Mouse (Mus musculus): ENCODE data around the gene Tpst2. TPM values are rescaled to one million over a fixed set of nuclear protein-coding genes. Genes with fewer than 3 reads are reported as not detected.

Tpst2 gene
- total RNA-seq, 2 experiments from 2014 or later: 198 to 275 TPM

DNA sequence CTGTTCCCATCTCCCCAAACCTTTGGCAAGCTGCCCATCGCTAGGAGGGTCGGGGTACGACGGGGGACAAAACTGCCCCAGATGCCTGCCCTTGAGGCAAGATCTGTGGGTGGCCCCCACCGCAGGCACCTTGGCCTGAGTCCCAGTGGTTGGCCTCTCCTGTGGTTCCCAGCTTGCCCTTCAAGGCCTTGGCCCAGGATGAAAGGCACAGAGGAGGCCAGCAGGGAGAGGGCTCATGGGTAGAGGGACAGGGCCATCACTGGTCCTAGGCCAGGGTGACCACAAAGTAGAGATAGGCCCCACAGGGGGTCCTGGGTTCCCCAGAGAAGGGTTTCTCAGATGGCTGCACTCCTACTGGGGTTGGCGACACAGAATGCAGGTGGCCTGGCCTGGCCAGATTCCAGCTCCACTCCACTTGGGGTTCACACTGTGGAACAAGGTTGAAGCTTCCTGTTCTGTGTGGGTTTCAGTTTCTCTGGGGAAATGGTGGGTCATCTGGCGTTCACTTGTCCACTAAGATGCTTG is 22.1 kb upstream of the Tpst2 start:
- DNase-seq: peak; percentile 95 to 96

DNA sequence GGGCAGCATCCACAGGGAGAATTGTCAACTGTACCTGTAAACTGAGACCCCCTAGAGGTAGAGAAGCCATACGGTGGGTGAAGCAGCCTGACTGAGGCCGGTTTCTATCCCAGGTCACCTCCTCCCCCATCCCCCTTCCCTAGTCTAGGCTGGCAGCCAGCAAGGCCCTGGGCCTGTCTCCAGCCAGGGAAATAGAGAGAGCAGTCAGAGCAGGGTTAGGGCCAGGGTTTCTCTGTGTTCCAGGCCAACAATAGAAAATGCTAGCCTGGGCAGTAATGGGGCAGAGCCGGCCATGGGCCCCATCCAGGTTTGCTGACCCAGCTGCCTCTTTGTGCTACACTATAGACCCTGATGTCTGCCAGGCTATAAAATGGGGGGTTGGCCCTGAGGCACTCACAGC is 21.1 kb upstream of the Tpst2 start, which contains the start of gene Crybb1:
Gene Crybb1 (plus strand): TSS at position 390 of the 400 bp plus-strand sequence.
- peak; percentile 89 for DNase-seq

GRCm38 (mm10) chr5:112256457-112256856 is 20.0 kb upstream of the Tpst2 start:
- DNase-seq: no peak

DNA sequence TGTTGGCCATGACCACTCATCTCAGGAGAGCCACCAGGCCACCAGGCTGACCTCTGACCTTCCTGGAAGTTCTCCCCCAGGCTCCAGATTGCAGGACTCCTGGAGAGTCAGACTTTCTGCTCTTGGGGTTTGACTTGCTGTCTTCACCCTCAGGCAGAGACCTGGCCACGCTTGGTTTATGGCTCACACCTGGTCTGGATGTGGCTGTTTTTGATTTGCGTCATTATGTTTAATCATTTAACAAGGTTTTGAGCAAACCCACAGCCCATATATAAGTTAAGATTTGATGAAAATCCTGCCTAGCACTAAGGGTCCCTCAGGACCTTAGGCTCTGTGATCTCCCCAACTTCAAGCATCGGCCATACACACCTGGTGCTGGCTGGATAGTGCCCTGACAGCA is 18.6 kb upstream of the Tpst2 start:
- DNase-seq: no peak

- DNase-seq: no peak
Measured at GRCm38 (mm10) chr5:112259862-112260650, 16.4 kb upstream of the Tpst2 start.

GRCm38 (mm10) chr5:112260818-112261217 is 15.7 kb upstream of the Tpst2 start:
- DNase-seq: no peak

GRCm38 (mm10) chr5:112264099-112264498 is 12.4 kb upstream of the Tpst2 start:
- no peak for DNase-seq

DNA sequence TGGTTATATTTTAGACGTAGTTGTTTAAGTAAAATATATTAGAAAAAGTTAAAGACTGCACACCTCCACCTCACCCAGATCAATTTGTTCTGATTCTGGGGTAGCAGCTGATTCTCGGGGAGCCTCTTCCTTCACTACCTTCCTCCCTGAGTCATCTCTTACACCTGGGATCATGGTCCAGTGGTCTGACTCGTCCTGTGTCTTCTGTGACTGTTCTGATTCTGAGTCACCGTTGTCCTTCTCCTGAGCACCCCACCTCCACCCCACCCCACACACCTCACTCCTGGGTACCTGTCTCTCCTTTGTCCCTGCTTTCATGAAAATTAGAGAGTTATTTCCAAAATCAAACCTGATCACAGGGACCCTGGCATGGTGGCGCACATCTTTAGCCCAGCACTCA is 11.4 kb upstream of the Tpst2 start:
- DNase-seq: no peak

GRCm38 (mm10) chr5:112265515-112265914 is 11.0 kb upstream of the Tpst2 start:
- DNase-seq: no peak

- DNase-seq: no peak
Measured at GRCm38 (mm10) chr5:112266011-112266777, 10.3 kb upstream of the Tpst2 start.

GRCm38 (mm10) chr5:112270764-112271541 is 5.5 kb upstream of the Tpst2 start:
- DNase-seq: no peak

DNA sequence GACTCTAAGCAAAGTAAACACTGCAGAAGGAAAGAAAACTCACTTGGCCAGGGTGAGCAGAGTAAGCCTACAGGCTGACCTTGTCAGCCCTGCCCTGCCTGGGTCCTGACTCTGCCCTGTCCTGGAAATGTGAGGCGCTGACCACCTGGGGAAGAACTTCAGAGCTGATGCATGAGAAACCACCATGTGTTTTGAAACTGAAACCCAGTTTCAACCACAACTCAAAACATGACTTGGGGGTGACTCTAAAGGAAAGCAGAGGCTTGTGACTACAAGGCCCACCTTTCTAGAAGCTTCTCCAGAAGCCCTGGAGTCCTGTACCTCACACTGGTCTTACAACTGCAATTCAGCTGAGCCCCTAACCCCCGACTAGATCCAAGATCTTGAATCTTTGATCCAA is 3.6 kb upstream of the Tpst2 start:
- no peak for DNase-seq

GRCm38 (mm10) chr5:112273746-112274463 is 2.6 kb upstream of the Tpst2 start:
- DNase-seq: no peak

DNA sequence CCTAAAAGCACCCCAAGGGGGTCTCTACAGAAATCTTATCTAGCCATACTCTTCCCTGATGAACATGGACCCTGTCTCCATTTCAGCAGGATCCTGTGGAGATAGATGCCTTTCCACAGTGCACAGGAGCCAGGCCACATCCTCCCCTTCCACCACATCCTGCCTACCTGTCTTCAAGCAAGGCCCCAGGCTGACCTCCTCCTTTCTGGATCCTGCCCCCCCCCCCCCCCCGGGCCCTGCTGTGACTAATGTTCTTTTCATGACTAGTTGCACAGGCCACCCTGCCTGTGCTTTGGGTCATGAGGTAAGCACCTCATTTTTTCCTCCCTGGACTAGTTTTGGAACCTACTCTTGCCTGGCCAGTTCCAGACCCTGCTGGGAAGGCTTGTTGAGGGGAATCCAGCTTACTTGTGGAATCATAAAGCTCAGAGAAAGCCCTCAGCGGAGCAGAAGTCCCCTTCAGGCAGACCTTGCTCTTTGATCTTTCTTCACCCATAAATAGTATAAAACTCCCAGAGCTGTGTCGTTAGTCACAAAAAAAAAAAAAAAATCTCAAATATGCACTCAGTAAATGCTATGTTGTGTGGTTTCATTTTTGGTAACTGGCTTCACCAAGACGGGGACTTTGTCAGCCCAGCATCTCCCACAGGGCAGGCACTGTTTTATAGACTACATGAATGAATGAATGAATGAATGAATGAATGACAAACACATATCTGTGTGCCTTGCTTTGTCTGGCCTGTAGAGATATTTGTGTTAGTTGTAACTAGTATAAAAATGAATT is 1.3 kb upstream of the Tpst2 start:
- DNase-seq: no peak

- peak in 1 of 2 experiments; percentile 59 for DNase-seq
Measured at GRCm38 (mm10) chr5:112276907-112277348, 437 bp downstream of the Tpst2 start.

DNA sequence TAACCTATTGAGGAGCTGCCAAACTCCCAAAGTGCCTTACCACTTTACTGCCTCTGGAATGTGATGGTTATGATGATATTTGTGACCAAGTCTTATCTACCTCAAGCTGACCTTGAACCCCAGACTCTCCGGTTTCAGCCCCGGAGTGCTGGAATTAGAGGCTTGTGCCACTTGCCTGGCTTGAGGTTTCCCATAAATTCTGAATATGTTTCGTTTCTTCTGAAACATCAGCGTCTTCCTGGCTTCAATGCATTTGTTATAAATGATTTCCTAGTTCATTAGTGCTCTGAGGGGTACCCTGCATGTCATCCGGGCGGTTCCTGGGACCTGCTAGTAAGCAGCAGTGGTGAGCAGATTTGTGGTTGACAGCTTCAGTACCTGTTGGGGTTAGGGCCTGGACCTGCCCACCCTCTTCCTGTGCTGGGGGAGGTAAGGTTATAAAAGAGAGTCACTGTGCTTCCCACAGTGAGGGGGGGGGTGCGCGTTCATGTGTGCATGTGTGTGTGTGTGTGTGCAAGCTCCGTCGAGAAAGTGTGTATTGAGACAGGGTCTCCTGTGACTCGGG is 1.5 kb downstream of the Tpst2 start:
- peak in 1 of 2 experiments; percentile 45 for DNase-seq

DNA sequence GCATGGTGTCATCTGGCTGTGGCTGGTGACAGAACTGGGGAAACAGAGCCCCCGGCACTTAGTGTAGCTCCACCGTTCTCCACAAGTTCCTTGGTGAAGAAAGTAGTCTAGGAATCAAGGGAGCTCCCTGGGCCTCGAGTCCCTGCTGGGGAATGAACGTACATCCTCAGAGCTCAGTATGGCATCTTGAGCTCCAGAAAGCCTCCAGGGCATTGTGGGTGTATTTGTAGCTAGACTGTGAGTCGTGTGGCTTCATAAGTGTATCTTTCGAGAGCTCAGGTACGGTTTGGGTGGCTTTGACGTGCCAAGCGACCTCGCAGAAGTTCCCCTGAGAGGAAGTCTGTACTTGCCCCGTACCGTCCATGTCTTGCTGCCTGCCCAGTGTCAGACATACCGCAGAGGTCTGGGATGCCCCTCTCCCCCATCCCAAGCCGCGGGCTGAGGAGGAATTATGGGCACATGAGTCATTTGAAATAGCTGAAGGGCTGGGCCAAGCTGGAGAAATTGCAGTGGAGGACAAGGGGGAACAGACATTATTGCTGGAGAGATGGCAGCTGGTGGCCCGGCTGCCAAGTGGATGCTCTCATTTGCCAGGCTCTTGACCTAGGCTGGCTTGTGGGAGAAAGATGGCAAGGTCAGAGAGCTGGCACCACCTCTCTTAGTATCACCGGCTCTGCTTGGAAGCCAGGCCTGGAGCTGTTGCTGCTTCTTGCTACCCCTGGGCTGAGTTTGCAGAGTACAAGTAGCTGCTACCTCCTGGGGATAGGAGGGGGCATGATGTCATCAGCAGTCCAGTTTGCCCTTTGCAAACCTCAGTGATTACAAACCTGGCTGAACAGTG is 2.9 kb downstream of the Tpst2 start:
- peak; percentile 74 to 78 for DNase-seq

DNA sequence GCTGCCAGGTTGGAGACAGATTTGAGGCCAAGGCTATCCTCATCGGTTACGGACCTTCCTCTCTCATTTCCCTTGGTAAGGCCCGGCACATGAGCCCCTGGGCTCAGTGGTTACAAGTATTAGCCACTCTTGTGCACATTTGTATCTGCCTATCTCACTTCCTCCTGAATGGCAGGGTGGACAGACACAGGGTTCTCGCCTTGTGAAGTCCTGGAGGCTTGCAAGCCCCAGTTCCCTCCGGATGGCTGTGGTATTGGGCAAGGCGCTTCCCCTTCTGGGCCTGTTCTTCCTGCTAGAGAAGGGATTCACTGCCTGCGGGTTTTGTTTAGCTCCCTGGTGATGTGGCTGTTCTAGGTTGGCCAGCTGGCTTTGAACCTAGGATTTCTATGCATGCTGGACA is 3.7 kb downstream of the Tpst2 start:
- DNase-seq: peak in 1 of 2 experiments; percentile 48
